Mouse (Mus musculus): Measurements from ENCODE around the gene Rarb.

- no peak for TF ChIP-seq CTCF (IDR thresholded peaks at IDR 0.05)
- TF ChIP-seq EP300 (IDR thresholded peaks at IDR 0.05), result no peak
Measured at GRCm38 (mm10) chr14:16790161-16790560, 28.8 kb downstream of the Rarb start.
